Mouse (Mus musculus) kidney, postnatal 0 days (tissue): ENCODE measurements around the gene Tmem132d. TPM values are rescaled to one million over a fixed set of nuclear protein-coding genes. Genes with fewer than 3 reads are reported as not detected.
A peak's percentile ranks its signal among the peaks of the same experiment; 100 is the strongest.
"Not testable (repeated sequence)": the region's sequence is repeated elsewhere in the genome, so short reads cannot be mapped to it uniquely, and the experiment has no call there.

Experiments used
- ATAC-seq: fragments of 200-750 bp; cut with Nextera tagmentation; replicated peaks from 2 replicates; pipeline ENCODE4 v1.8.0; 2017; ENCODE audit warnings: low read depth, moderate number of reproducible peaks, moderate TSS enrichment, moderate library complexity; ENCODE audit not compliant: low FRiP score
- DNase-seq: peaks from one replicate; pipeline ENCODE4 v3.0.0-alpha.2; 2016; ENCODE audit warnings: low spot score
- H3K27ac ChIP-seq: fragments of 300-500 bp; sonication (generic); 2 replicates; pipeline ENCODE4 v1.5.1; 2014; ENCODE audit warnings: mild to moderate bottlenecking
- H3K27me3 ChIP-seq: fragments of 300-500 bp; sonication (generic); 2 replicates; pipeline ENCODE4 v1.6.1; 2014; ENCODE audit warnings: low read length, mixed read lengths; ENCODE audit not compliant: insufficient read depth
- H3K36me3 ChIP-seq: fragments of 300-500 bp; sonication (generic); 2 replicates; pipeline ENCODE4 v1.6.1; 2014; ENCODE audit warnings: low read length, mixed read lengths; ENCODE audit not compliant: insufficient read depth
- H3K4me1 ChIP-seq: fragments of 300-500 bp; sonication (generic); replicated peaks from 2 replicates; pipeline ENCODE4 v1.6.1; 2014; ENCODE audit warnings: antibody characterized with exemption, low read length, mixed read lengths; ENCODE audit not compliant: insufficient read depth
- H3K4me2 ChIP-seq: fragments of 300-500 bp; sonication (generic); 2 replicates; pipeline ENCODE4 v1.6.1; 2014; ENCODE audit warnings: mild to moderate bottlenecking, low read length, moderate library complexity, mixed read lengths
- H3K4me3 ChIP-seq: fragments of 300-500 bp; sonication (generic); replicated peaks from 2 replicates; pipeline ENCODE4 v1.5.1; 2014; ENCODE audit warnings: low read depth, low read length
- H3K9ac ChIP-seq: fragments of 300-500 bp; sonication (generic); 2 replicates; pipeline ENCODE4 v1.6.1; 2014; ENCODE audit warnings: low read depth, low read length
- H3K9me3 ChIP-seq: fragments of 300-500 bp; sonication (generic); replicated peaks from 2 replicates; pipeline ENCODE4 v1.6.1; 2016; ENCODE audit warnings: low read length, inconsistent platforms, mixed read lengths
- CTCF ChIP-seq: IDR thresholded peaks from 2 replicates; pipeline ENCODE4 v1.5.1; 2016; ENCODE audit warnings: antibody characterized with exemption, low read depth, mild to moderate bottlenecking, moderate library complexity
- WGBS: fragments of 180-500 bp; shearing (Covaris S2); extraction: QIAGEN DNeasy Blood & Tissue Kit; methylation state at CpG from one replicate; pipeline ENCODE4 v1.1.7; 2014; 5-methylcytosine and 5-hydroxymethylcytosine counted together
- polyA plus RNA-seq: library from polyadenylated mRNA; unstranded; fragments of >200 nt; fragmentation: Nextera tagmentation; extraction: Ambion mirVana; gene quantifications from 2 replicates; pipeline ENCODE4 v1.2.1, GENCODE M21; 2015

The Tmem132d gene
- polyA plus RNA-seq, 1 experiment from 2014 or later, result 0.14 TPM

GRCm38 (mm10) chr5:127755594-127755993, 677.3 kb downstream of the Tmem132d start:
- no peaks in the 10 kb centered on the region for H3K36me3 ChIP-seq
- 80% methylated on average over 4 of the region's 4 CpGs for WGBS
- H3K4me2 ChIP-seq, result no peak overlapping the region
- no peak overlapping the region for H3K9ac ChIP-seq
- TF ChIP-seq CTCF, result no peak
- ATAC-seq, result no peak
- H3K27me3 ChIP-seq, result no peaks in the 10 kb centered on the region
- H3K9me3 ChIP-seq, result no peaks in the 10 kb centered on the region
- H3K4me3 ChIP-seq, result no peak overlapping the region
- H3K4me1 ChIP-seq, result no peaks in the 10 kb centered on the region
- no peak for DNase-seq
- no peak overlapping the region for H3K27ac ChIP-seq

GRCm38 (mm10) chr5:127751262-127751975, 681.5 kb downstream of the Tmem132d start:
- Histone ChIP-seq H3K36me3 (no peaks in the 10 kb centered on the region), H3K4me1 (no peaks in the 10 kb centered on the region), H3K27ac (no peak overlapping the region), H3K9me3 (no peaks in the 10 kb centered on the region), H3K4me2 (peak overlapping the region; percentile 8; the same call in 1 of the 2 replicates), H3K27me3 (no peaks in the 10 kb centered on the region), H3K9ac (no peak overlapping the region), H3K4me3 (no peak overlapping the region)
- no peak for TF ChIP-seq CTCF
- WGBS, result 24% methylated on average over 20 of the region's 20 CpGs
- DNase-seq (peak; percentile 73), ATAC-seq (no peak)

GRCm38 (mm10) chr5:127749540-127749939, 683.3 kb downstream of the Tmem132d start:
- not testable (repeated sequence) for H3K27me3 ChIP-seq, DNase-seq, H3K4me2 ChIP-seq, H3K36me3 ChIP-seq, H3K9me3 ChIP-seq, H3K4me1 ChIP-seq, H3K4me3 ChIP-seq, H3K9ac ChIP-seq, H3K27ac ChIP-seq, ATAC-seq
- WGBS, result 88% methylated on average over 3 of the region's 3 CpGs

- no peak for ATAC-seq
- no peak for TF ChIP-seq CTCF
- no peak overlapping the region for H3K4me2 ChIP-seq
- WGBS, result 85% methylated on average over 16 of the region's 16 CpGs
- no peaks in the 10 kb centered on the region for H3K27me3 ChIP-seq
- no peak for DNase-seq
- H3K9ac ChIP-seq, result no peak overlapping the region
- H3K4me3 ChIP-seq, result no peak overlapping the region
- H3K36me3 ChIP-seq, result no peaks in the 10 kb centered on the region
- no peak overlapping the region for H3K27ac ChIP-seq
- no peaks in the 10 kb centered on the region for H3K9me3 ChIP-seq
- H3K4me1 ChIP-seq, result no peaks in the 10 kb centered on the region
Measured at GRCm38 (mm10) chr5:127741331-127741730, 691.5 kb downstream of the Tmem132d start.

Other genes starting within 250 kb of the Tmem132d start
- gene Fzd10, start 167.8 kb upstream of the Tmem132d start, polyA plus RNA-seq, result 4.4 and 4.5 TPM in 2 replicates